Mouse (Mus musculus): Measurements from ENCODE around the gene Tac4. TPM values are rescaled to one million over a fixed set of nuclear protein-coding genes. Genes with fewer than 3 reads are reported as not detected.

Tac4 gene
- total and polyA plus RNA-seq, 3 experiments: 0.19 TPM; not detected in 2

DNA sequence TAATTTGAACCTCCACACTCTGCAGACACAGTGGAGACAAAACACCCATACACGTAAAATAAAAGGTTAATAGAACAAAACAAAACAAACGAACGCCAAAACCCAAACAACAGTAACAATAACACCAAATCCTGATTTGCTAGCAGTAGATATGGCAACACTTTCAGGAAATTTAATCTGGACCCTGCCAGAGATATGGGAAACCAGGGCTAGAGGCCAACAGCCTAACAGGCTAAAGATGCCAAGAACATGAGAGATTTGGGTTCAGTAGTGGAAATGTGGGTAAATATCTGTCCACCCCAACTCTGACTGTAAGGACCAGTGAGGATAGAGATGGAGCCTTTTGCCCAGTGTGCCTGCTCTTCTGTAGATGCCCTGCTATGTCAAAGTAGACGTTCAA is 3.4 kb upstream of the Tac4 start:
- Histone ChIP-seq H3K4me2 (ENCODE audit: insufficient read depth, low read depth, poor library complexity, severe bottlenecking) (peak overlapping the region; percentile 41), H3K4me1 (ENCODE audit: control insufficient read depth in 1 of 2, insufficient read depth in 2 of 2) (peaks cover 10 to 24% of the 10 kb centered on the region in 2 experiments), H3K4me3 (replicated peaks in 1 of 3; ENCODE audit: low read depth in 2 of 3, low read length in 2 of 3, poor library complexity in 1 of 3) (no peak overlapping the region), H3K27ac (ENCODE audit: insufficient read depth, low read depth) (no peak overlapping the region), H3K36me3 (replicated peaks in 1 of 2; ENCODE audit: control insufficient read depth in 1 of 2, insufficient read depth in 1 of 2, low read length in 1 of 2) (no peaks in the 10 kb centered on the region), H3K27me3 (replicated peaks) (peaks cover 51% of the 10 kb centered on the region), H3K79me2 (replicated peaks; ENCODE audit: control insufficient read depth, extremely low read depth, insufficient read depth, poor library complexity, severe bottlenecking) (no peaks in the 10 kb centered on the region), H3K9me3 (replicated peaks; ENCODE audit: low read length) (no peaks in the 10 kb centered on the region), H3K9ac (ENCODE audit: insufficient read depth, low read depth) (no peak overlapping the region)
- dilution Hi-C loops (cut with MboI; ENCODE audit: extremely low pct_ligation_motif_present, extremely low pct_unique_long_range_greater_than_20kb, low sequenced_read_pairs): no loop called here
- DNase-seq (ENCODE audit: extremely low read depth): no peak
- TF ChIP-seq MAX (IDR thresholded peaks at IDR 0.05; ENCODE audit: low read length): no peak
- TF ChIP-seq SIN3A (IDR thresholded peaks at IDR 0.05; ENCODE audit: low read length): no peak
- TF ChIP-seq TCF12 (IDR thresholded peaks at IDR 0.05; ENCODE audit: low read depth, low read length): no peak
- no peak for TF ChIP-seq ELF1 (IDR thresholded peaks at IDR 0.05; ENCODE audit: low read depth, low read length)
- no peak for TF ChIP-seq CHD2 (IDR thresholded peaks at IDR 0.05; ENCODE audit: low read length)
- TF ChIP-seq MAFK (IDR thresholded peaks at IDR 0.05; ENCODE audit: insufficient replicate concordance, low read length): no peak
- no peak for TF ChIP-seq JUN (IDR thresholded peaks at IDR 0.05; ENCODE audit: insufficient read depth, low read depth, low read length)
- no peak for TF ChIP-seq EP300 (IDR thresholded peaks at IDR 0.05; ENCODE audit: low read length)
- TF ChIP-seq MXI1 (IDR thresholded peaks at IDR 0.05; ENCODE audit: low read depth, low read length): no peak
- no peak; the same call in 1 of the 2 replicates for TF ChIP-seq POLR2AphosphoS2 (IDR thresholded peaks at IDR 0.05; ENCODE audit: low read depth, low read length)
- no peak for TF ChIP-seq RAD21 (IDR thresholded peaks at IDR 0.05; ENCODE audit: low read depth, low read length)
- in situ Hi-C loops (cut with MboI; ENCODE audit: low pct_ligation_motif_present, low pct_unique_long_range_greater_than_20kb, low sequenced_read_pairs): no loop called here

DNA sequence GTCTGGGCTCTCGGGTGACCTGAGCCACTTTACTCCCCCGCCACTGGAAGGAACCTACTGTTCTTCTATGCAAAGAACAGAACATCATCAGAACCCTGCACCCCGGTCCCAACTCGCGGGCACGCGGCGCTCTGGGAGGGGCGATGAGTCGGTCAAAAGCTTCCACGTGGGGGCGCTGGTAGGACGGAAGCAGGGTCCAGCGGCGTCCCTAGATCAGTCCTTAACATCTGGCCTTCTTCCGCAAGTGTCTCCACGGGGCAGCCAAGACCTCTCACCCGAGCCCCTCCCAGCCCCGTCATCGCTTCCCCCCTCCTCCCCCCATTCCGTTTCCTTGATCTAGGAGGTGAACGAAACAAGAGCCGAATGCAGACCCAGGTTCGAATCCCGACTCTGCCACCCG is 2.8 kb upstream of the Tac4 start:
- peak overlapping the region; percentile 41 for H3K4me2 ChIP-seq (ENCODE audit: insufficient read depth, low read depth, poor library complexity, severe bottlenecking)
- peaks cover 46% of the 10 kb centered on the region for H3K27me3 ChIP-seq (replicated peaks)
- peak overlapping the region; percentile 61 to 68 (median 68) for H3K4me3 ChIP-seq (replicated peaks in 1 of 3; ENCODE audit: low read depth in 2 of 3, low read length in 2 of 3, poor library complexity in 1 of 3)
- no peak overlapping the region for H3K27ac ChIP-seq (ENCODE audit: insufficient read depth, low read depth)
- H3K4me1 ChIP-seq (ENCODE audit: control insufficient read depth in 1 of 2, insufficient read depth in 2 of 2): peaks cover 10 to 24% of the 10 kb centered on the region in 2 experiments
- peak overlapping the region; percentile 91 for H3K9ac ChIP-seq (ENCODE audit: insufficient read depth, low read depth)
- H3K79me2 ChIP-seq (replicated peaks; ENCODE audit: control insufficient read depth, extremely low read depth, insufficient read depth, poor library complexity, severe bottlenecking): no peaks in the 10 kb centered on the region
- no peaks in the 10 kb centered on the region for H3K36me3 ChIP-seq (replicated peaks in 1 of 2; ENCODE audit: control insufficient read depth in 1 of 2, insufficient read depth in 1 of 2, low read length in 1 of 2)
- H3K9me3 ChIP-seq (replicated peaks; ENCODE audit: low read length): no peaks in the 10 kb centered on the region
- TF ChIP-seq SMC3 (IDR thresholded peaks at IDR 0.05; ENCODE audit: low read depth, low read length) (peak; percentile 65), ETS1 (conservative IDR thresholded peaks at IDR 0.05; ENCODE audit: low read depth, low read length) (no peak; the same call in 1 of the 2 replicates), SIN3A (IDR thresholded peaks at IDR 0.05; ENCODE audit: low read length) (peak; percentile 14; the same call in 1 of the 2 replicates), ZKSCAN1 (IDR thresholded peaks at IDR 0.05; ENCODE audit: borderline replicate concordance, low read depth, low read length) (no peak), MYC (IDR thresholded peaks at IDR 0.05; ENCODE audit: low read depth, low read length) (peak; percentile 83; the same call in 1 of the 2 replicates), TCF12 (IDR thresholded peaks at IDR 0.05; ENCODE audit: low read depth, low read length) (peak; percentile 66), BHLHE40 (IDR thresholded peaks at IDR 0.05; ENCODE audit: low read depth, low read length) (peak; percentile 74), MAZ (IDR thresholded peaks at IDR 0.05; ENCODE audit: low read depth, low read length) (peak; percentile 87), RAD21 (IDR thresholded peaks at IDR 0.05; ENCODE audit: low read depth, low read length) (peak; percentile 47), MAX (IDR thresholded peaks at IDR 0.05; ENCODE audit: low read length) (peak; percentile 95), IRF4 (IDR thresholded peaks at IDR 0.05; ENCODE audit: low read depth, low read length) (peak; percentile 52; the same call in 1 of the 2 replicates), HCFC1 (IDR thresholded peaks at IDR 0.05; ENCODE audit: low read depth, low read length) (peak; percentile 65), MXI1 (IDR thresholded peaks at IDR 0.05; ENCODE audit: low read depth, low read length) (0 out of 2 replicates have a peak, but pooled peaks have one; percentile 1), MEF2A (IDR thresholded peaks at IDR 0.05; ENCODE audit: borderline replicate concordance, low read depth, low read length) (peak; percentile 40; the same call in 1 of the 2 replicates), EP300 (IDR thresholded peaks at IDR 0.05; ENCODE audit: low read length) (peak; percentile 18; the same call in 1 of the 2 replicates), PAX5 (IDR thresholded peaks at IDR 0.05; ENCODE audit: low read length) (no peak), JUN (IDR thresholded peaks at IDR 0.05; ENCODE audit: insufficient read depth, low read depth, low read length) (no peak), KAT2A (IDR thresholded peaks at IDR 0.05; ENCODE audit: insufficient replicate concordance, low read length) (no peak), USF1 (IDR thresholded peaks at IDR 0.05; ENCODE audit: low read depth, low read length) (no peak), ZC3H11A (IDR thresholded peaks at IDR 0.05; ENCODE audit: low read depth, low read length) (no peak), ELF1 (IDR thresholded peaks at IDR 0.05; ENCODE audit: low read depth, low read length) (peak; percentile 92), USF2 (conservative IDR thresholded peaks at IDR 0.05; ENCODE audit: low read depth, low read length) (no peak), POLR2A (IDR thresholded peaks at IDR 0.05; ENCODE audit: low read depth, low read length) (peak; percentile 51; the same call in 1 of the 2 replicates), CTCF (conservative IDR thresholded peaks at IDR 0.05 in 1 of 2, IDR thresholded peaks at IDR 0.05 in 1 of 2; ENCODE audit: low read depth in 2 of 2, low read length in 2 of 2) (peak; percentile 30 to 89; a peak in 3 of 4 replicates), NELFE (IDR thresholded peaks at IDR 0.05; ENCODE audit: low read depth, low read length) (no peak; the same call in 1 of the 2 replicates), ZNF384 (IDR thresholded peaks at IDR 0.05; ENCODE audit: low read depth, low read length) (no peak)
- DNase-seq (ENCODE audit: extremely low read depth): peak; percentile 88
- in situ Hi-C loops (cut with MboI; ENCODE audit: low pct_ligation_motif_present, low pct_unique_long_range_greater_than_20kb, low sequenced_read_pairs) (no loop called here), dilution Hi-C loops (cut with MboI; ENCODE audit: extremely low pct_ligation_motif_present, extremely low pct_unique_long_range_greater_than_20kb, low sequenced_read_pairs) (no loop called here)
